Mouse (Mus musculus): Measurements from ENCODE around the gene Fa2h. TPM values are rescaled to one million over a fixed set of nuclear protein-coding genes. Genes with fewer than 3 reads are reported as not detected.

Gene Fa2h
- polyA plus RNA-seq, 1 experiment = not detected

DNA sequence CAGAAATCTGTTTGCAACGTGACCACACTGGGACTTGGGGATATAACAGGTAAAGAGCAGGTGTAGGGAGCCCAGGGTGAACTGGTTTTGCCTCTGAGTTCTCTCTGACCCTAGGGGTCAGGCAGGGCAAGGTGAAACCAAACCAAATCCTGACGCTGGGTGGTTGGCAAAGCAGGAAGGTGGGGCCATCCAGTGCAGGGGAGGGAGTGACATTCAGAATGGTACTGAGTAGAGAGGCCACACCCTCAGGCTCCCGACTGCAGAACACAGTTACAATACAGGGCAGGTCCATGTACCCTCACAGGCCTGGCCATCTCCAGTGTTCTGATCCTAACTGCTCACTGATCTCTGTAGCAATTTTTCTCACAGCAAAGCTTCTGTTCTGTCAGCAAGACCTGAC is 2.4 kb downstream of the Fa2h start:
- H3K4me1 ChIP-seq (ENCODE audit: control insufficient read depth, insufficient read depth, low read length) = no peaks in the 10 kb centered on the region
- H3K27ac ChIP-seq (ENCODE audit: insufficient read depth, low read depth, low read length) = no peak overlapping the region
- no peak for TF ChIP-seq POLR2A (IDR thresholded peaks at IDR 0.05; ENCODE audit: borderline replicate concordance, low read depth, low read length)
- TF ChIP-seq CTCF (IDR thresholded peaks at IDR 0.05; ENCODE audit: low read depth, low read length) = no peak
- no peak overlapping the region for H3K4me3 ChIP-seq (ENCODE audit: insufficient read depth, low read length)

DNA sequence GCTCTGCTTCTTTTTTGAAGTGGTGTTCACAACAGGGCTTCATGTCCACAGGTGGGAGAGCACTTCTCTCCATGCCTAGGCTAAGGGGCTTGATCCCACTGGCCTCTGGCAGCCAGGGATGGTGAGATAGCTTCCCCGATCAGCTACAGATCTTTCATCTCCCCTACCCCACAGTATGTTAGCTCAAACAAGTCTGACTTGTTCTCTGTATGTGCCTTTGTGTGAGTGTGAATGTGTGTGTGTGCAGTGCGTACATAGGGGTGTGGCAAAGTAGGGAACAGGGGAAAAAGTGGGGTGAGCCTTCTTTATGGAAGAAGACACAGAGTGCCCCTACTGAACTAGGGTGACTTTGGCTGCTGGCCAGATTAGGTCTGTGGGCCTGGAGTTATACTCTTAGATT is 2.8 kb downstream of the Fa2h start:
- TF ChIP-seq POLR2A (IDR thresholded peaks at IDR 0.05; ENCODE audit: borderline replicate concordance, low read depth, low read length) (no peak), CTCF (IDR thresholded peaks at IDR 0.05; ENCODE audit: low read depth, low read length) (no peak)
- Histone ChIP-seq H3K27ac (ENCODE audit: insufficient read depth, low read depth, low read length) (no peak overlapping the region), H3K4me3 (ENCODE audit: insufficient read depth, low read length) (no peak overlapping the region), H3K4me1 (ENCODE audit: control insufficient read depth, insufficient read depth, low read length) (no peaks in the 10 kb centered on the region)

DNA sequence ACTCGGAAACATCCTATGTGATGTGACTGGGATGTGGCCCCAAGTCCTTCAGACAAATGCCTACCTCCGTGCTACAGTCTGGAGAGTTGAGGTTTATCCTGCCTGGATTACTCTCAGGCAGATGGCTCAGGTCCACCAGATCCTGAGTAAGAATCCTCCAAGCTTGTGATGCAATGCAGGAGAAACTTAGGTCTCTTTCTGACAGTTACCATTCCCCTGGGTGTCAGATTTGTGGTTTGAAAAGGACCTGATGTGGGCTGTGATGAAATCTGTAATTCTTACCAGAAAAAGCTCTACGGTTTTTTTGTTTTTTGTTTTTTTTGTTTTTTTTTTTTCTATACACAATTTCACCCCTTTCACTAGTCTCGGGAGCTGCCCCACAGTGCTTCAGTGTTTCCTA is 4.0 kb downstream of the Fa2h start:
- no peak for TF ChIP-seq POLR2A (IDR thresholded peaks at IDR 0.05; ENCODE audit: borderline replicate concordance, low read depth, low read length)
- Histone ChIP-seq H3K27ac (ENCODE audit: insufficient read depth, low read depth, low read length) (no peak overlapping the region), H3K4me3 (ENCODE audit: insufficient read depth, low read length) (no peak overlapping the region), H3K4me1 (ENCODE audit: control insufficient read depth, insufficient read depth, low read length) (no peaks in the 10 kb centered on the region)

DNA sequence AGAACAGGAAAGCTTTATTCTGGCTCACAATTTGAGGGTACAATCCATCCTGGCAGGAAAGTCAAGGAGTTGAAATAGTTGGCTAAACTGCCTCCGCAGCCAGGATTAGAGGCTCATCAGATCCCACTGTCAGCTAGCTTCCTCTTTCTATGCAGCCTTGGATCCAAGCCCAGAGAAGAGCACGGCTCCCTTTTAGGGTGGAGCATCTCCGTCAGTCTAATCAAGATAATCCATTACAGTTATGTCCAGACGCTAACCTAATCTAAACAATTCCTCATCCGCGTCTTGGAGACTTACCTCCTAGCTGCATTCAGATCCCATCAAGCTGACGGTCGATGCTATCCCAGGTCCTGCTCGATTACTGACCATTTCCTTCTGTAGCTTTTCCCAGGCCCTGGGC is 7.7 kb downstream of the Fa2h start:
- no peak overlapping the region for H3K27ac ChIP-seq (ENCODE audit: insufficient read depth, low read depth, low read length)
- TF ChIP-seq CTCF (IDR thresholded peaks at IDR 0.05; ENCODE audit: low read depth, low read length) (no peak), POLR2A (IDR thresholded peaks at IDR 0.05; ENCODE audit: borderline replicate concordance, low read depth, low read length) (no peak)
- H3K4me3 ChIP-seq (ENCODE audit: insufficient read depth, low read length) = no peak overlapping the region
- H3K4me1 ChIP-seq (ENCODE audit: control insufficient read depth, insufficient read depth, low read length) = no peaks in the 10 kb centered on the region

DNA sequence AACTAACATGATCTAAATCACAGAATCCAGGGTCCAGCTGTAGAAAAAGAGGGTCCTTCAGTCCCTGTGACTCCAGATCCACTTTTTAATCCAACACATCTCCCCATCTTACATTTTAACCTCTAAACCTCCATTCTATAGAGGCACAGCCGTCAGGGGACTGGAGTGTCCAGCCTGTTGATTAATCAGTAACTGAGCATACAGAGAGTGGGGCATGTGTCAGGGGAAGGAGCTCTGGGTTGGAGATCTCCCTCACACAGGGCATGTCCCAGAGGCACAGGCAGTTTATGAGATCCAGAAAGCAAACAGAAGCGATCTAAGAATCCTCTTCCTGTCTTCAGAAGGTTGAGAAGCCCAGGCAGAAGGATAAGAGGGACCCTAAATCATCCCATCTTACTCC is 9.0 kb downstream of the Fa2h start:
- H3K4me1 ChIP-seq (ENCODE audit: control insufficient read depth, insufficient read depth, low read length) = no peaks in the 10 kb centered on the region
- TF ChIP-seq POLR2A (IDR thresholded peaks at IDR 0.05; ENCODE audit: borderline replicate concordance, low read depth, low read length) (no peak), CTCF (IDR thresholded peaks at IDR 0.05; ENCODE audit: low read depth, low read length) (no peak)
- H3K27ac ChIP-seq (ENCODE audit: insufficient read depth, low read depth, low read length) = no peak overlapping the region

DNA sequence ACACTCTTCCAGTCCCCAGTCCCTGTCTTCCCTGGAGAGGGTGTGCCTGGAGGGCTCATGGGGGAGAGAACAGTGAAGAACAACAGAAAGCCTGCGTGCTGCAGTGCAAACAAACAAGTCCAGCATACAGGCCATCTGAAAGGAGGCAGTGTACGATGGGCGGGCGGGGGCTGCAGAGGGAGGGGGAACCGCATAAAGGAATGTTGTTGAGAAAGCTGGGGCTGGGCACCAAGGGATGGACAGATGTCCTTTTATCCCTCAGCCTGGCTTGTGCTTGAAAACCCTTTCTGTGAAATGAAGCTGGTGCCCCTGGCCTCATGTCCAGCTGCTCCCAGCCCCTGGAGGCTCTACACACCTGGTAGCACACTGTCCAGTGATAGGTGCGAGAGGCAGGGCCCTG is 18.4 kb downstream of the Fa2h start:
- TF ChIP-seq POLR2A (IDR thresholded peaks at IDR 0.05; ENCODE audit: borderline replicate concordance, low read depth, low read length) = no peak
- TF ChIP-seq CTCF (IDR thresholded peaks at IDR 0.05; ENCODE audit: low read depth, low read length) = no peak
- peaks cover 2% of the 10 kb centered on the region for H3K4me1 ChIP-seq (ENCODE audit: control insufficient read depth, insufficient read depth, low read length)
- no peak overlapping the region for H3K4me3 ChIP-seq (ENCODE audit: insufficient read depth, low read length)
- no peak overlapping the region for H3K27ac ChIP-seq (ENCODE audit: insufficient read depth, low read depth, low read length)

More for the DNA sequence above, 9.0 kb downstream of the Fa2h start:
- H3K4me3 ChIP-seq (ENCODE audit: insufficient read depth, low read length) = no peak overlapping the region

DNA sequence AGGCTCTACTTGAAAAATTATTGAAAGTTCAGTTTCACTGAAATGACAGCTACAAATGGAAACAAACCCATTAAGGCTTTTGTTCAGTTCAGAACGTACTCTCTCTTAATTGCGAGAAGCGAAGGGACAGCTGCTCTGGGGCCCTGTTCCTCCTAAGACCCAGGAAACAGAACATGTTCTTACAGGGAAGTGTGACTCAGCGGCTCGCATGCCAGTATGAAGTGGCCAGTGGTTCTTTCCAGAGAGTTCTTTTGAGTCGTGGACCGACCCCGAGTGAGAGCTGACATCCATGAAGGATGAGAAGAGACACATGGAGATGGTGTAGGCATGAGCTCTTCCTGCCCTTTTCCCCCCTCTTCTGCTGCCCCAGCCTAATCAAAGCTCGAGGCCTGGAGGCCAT is 23.9 kb downstream of the Fa2h start:
- no peak overlapping the region for H3K27ac ChIP-seq (ENCODE audit: insufficient read depth, low read depth, low read length)
- no peak for TF ChIP-seq CTCF (IDR thresholded peaks at IDR 0.05; ENCODE audit: low read depth, low read length)
- H3K4me1 ChIP-seq (ENCODE audit: control insufficient read depth, insufficient read depth, low read length) = peaks cover 8% of the 10 kb centered on the region
- H3K4me3 ChIP-seq (ENCODE audit: insufficient read depth, low read length) = no peak overlapping the region

DNA sequence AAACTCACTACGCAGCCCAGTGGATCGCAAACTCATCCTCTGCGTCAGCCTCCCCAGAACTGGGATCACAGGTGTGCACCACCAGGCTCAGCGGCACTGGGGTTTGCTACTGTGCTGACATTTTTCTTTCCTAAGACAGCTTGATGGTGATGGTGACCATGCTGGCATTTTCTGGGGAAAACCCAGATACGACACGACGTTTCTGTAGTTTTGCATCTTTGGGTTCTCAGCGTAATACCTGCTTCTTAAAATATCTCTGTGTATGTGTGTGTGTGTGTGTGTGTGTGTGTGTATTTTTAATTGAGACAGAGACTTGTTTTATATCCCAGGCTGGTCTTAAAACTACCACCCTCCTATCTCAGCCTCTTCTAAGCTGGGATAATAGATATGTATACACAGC is 26.3 kb downstream of the Fa2h start:
- no peak overlapping the region for H3K4me3 ChIP-seq (ENCODE audit: insufficient read depth, low read length)
- TF ChIP-seq POLR2A (IDR thresholded peaks at IDR 0.05; ENCODE audit: borderline replicate concordance, low read depth, low read length) = no peak
- TF ChIP-seq CTCF (IDR thresholded peaks at IDR 0.05; ENCODE audit: low read depth, low read length) = no peak
- no peak overlapping the region for H3K27ac ChIP-seq (ENCODE audit: insufficient read depth, low read depth, low read length)
- peaks cover 8% of the 10 kb centered on the region for H3K4me1 ChIP-seq (ENCODE audit: control insufficient read depth, insufficient read depth, low read length)

DNA sequence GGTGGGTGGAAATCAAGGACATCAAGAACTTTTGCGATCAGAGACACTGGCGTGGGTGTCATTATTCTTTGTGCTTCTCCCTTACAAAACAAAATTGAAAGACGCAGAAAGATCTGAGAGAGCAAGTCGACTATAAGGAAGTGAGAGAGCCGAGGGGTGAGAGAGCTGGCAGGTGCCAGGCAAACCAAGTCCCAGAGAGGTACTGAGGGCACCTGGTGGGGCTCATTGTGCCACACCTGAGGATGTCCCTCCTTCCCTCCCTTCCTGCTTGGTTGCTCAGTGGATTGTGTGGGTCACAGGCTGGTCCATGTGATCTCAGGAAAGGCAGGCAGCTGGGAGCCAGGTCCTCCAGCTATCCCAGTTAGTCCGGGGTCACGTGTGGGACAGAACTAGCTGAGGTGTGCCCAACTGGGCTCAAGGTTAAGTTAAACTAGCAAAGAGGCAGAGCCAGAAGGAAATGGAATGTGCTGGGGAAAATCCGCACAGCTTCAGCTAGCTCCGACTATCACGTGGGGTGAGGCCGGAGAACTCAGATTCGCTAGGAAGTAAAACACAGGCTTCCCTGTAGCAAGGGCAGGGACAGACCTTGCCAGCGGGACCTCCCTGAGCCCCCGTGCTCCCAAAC is 26.9 kb downstream of the Fa2h start:
- no peak overlapping the region for H3K27ac ChIP-seq (ENCODE audit: insufficient read depth, low read depth, low read length)
- no peak overlapping the region for H3K4me3 ChIP-seq (ENCODE audit: insufficient read depth, low read length)
- no peak for TF ChIP-seq CTCF (IDR thresholded peaks at IDR 0.05; ENCODE audit: low read depth, low read length)
- TF ChIP-seq POLR2A (IDR thresholded peaks at IDR 0.05; ENCODE audit: borderline replicate concordance, low read depth, low read length) = no peak
- peaks cover 8% of the 10 kb centered on the region for H3K4me1 ChIP-seq (ENCODE audit: control insufficient read depth, insufficient read depth, low read length)

DNA sequence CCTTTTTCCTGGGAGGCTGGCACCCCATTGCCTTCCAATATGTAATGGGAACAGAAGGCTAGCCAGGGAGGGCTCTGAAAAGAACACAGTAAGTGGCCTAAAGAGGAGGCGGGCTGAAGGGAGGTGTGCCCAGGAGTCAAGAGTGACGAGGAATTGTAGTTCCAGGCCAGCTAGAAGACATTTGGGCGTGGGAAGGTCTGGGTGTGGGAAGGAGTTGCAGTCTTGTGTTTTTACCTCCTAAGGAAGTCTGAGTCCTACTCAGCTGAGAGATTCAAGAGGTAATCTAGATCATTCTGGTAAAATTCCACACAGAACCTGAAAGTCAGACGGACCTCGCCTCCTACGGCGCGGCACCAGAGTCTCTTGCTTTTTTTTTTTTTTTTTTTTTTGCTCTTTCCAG is 30.1 kb downstream of the Fa2h start:
- Histone ChIP-seq H3K27ac (ENCODE audit: insufficient read depth, low read depth, low read length) (no peak overlapping the region), H3K4me1 (ENCODE audit: control insufficient read depth, insufficient read depth, low read length) (no peaks in the 10 kb centered on the region), H3K4me3 (ENCODE audit: insufficient read depth, low read length) (no peak overlapping the region)
- TF ChIP-seq POLR2A (IDR thresholded peaks at IDR 0.05; ENCODE audit: borderline replicate concordance, low read depth, low read length) (no peak), CTCF (IDR thresholded peaks at IDR 0.05; ENCODE audit: low read depth, low read length) (no peak)

Data from bone marrow macrophage, adult 2 months (primary cell).